ENCODE assay signal across 8 mouse cellular contexts in the genomic region with DNA sequence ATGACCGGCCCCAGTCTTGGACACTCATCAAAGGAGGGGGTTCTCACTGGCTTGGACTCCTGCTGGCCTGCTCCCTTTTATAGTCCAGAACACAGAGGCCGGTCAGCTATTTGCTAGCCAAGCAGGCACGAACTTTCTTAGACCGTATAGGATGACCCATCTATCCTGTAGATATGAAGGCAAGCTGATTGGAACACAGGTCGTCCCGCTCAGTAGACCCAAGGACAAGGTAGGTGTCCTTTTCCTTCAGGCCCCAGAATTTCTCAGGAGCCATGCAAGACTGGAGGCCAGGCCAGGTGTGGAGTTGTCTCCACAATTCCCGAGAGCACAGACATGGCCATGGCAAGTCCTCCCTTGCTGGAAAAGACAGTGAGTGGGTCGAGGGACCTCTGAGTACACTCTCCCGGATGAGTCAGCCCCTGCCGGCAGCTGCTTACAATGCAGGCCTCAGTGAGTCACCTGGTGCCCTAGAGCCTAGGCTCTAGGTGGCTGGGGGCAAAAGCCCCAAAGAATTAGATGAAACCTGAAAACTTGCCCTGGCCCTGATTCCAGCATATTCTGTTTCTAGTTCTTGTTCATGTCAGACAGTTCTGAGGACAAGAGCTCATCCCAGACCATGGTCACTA. TPM values are rescaled to one million over a fixed set of nuclear protein-coding genes. Genes with fewer than 3 reads are reported as not detected.
DNase-seq lines count a peak whose midpoint lies in the region; ATAC-seq lines count a peak whose summit lies in the region.

No protein-coding gene starts in this region.

- peaks cover 17% of the 10 kb centered on the region; the same call in 1 of the 2 replicates for H3K36me3 ChIP-seq in heart, embryonic 15.5 days
- H3K36me3 ChIP-seq in embryonic facial prominence, embryonic 13.5 days = peaks cover 41% of the 10 kb centered on the region
- peaks cover 34% of the 10 kb centered on the region for H3K36me3 ChIP-seq in midbrain, embryonic 12.5 days

- WGBS in heart, embryonic 15.5 days = 32% methylated on average over 10 of the region's 10 CpGs
- 30% methylated on average over 10 of the region's 10 CpGs for WGBS in embryonic facial prominence, embryonic 13.5 days
- 19% methylated on average over 10 of the region's 10 CpGs for WGBS in midbrain, embryonic 12.5 days

- no peak overlapping the region; the same call in 1 of the 2 replicates for H3K4me3 ChIP-seq in heart, embryonic 15.5 days
- 0 out of 2 replicates have a peak overlapping the region, but pooled peaks have one; percentile 83 for H3K4me3 ChIP-seq in embryonic facial prominence, embryonic 13.5 days
- 0 out of 2 replicates have a peak overlapping the region, but pooled peaks have one; percentile 77 for H3K4me3 ChIP-seq in midbrain, embryonic 12.5 days

- no peak overlapping the region; the same call in 1 of the 2 replicates for H3K27ac ChIP-seq in heart, embryonic 15.5 days
- no peak overlapping the region for H3K27ac ChIP-seq in embryonic facial prominence, embryonic 13.5 days
- no peak overlapping the region for H3K27ac ChIP-seq in midbrain, embryonic 12.5 days (replicated peaks)

- H3K4me1 ChIP-seq in heart, embryonic 15.5 days (replicated peaks) = peaks cover 37% of the 10 kb centered on the region
- H3K4me1 ChIP-seq in embryonic facial prominence, embryonic 13.5 days = peaks cover 48% of the 10 kb centered on the region
- peaks cover 35% of the 10 kb centered on the region for H3K4me1 ChIP-seq in midbrain, embryonic 12.5 days

- no peak for DNase-seq in heart, postnatal 36 days
- DNase-seq in NIH3T3 (ENCODE audit: low read depth) = peak; percentile 61
- DNase-seq in spleen, postnatal 14 days (ENCODE audit: low spot score in 2 of 2) = no peak
- DNase-seq in ovary, postnatal 10 days (ENCODE audit: low spot score) = no peak
- DNase-seq in frontal cortex, postnatal 14 days (ENCODE audit: low spot score in 2 of 2) = no peak

- H3K4me2 ChIP-seq in heart, embryonic 15.5 days = peak overlapping the region; percentile 98; the same call in 1 of the 2 replicates
- peak overlapping the region; percentile 83 for H3K4me2 ChIP-seq in embryonic facial prominence, embryonic 13.5 days
- H3K4me2 ChIP-seq in midbrain, embryonic 12.5 days (replicated peaks) = peak overlapping the region; percentile 91; the same call in 1 of the 2 replicates

- 0 out of 2 replicates have a peak, but pooled peaks cover 3% of the 10 kb centered on the region for H3K27me3 ChIP-seq in heart, embryonic 15.5 days
- H3K27me3 ChIP-seq in embryonic facial prominence, embryonic 13.5 days = no peaks in the 10 kb centered on the region; the same call in 1 of the 2 replicates
- peaks cover 29% of the 10 kb centered on the region for H3K27me3 ChIP-seq in midbrain, embryonic 12.5 days

- no peak for ATAC-seq in heart, embryonic 15.5 days (replicated peaks; ENCODE audit: insufficient number of reproducible peaks, insufficient read depth, low FRiP score, low read depth)
- no peak for ATAC-seq in embryonic facial prominence, embryonic 13.5 days (ENCODE audit: insufficient number of reproducible peaks, insufficient read depth, low FRiP score, low TSS enrichment, low read depth)
- ATAC-seq in midbrain, embryonic 12.5 days (ENCODE audit: low FRiP score, low read depth) = no peak

- intact Hi-C loops in heart, postnatal 36 days (cut with DNase I) = no loop called here

- no peak overlapping the region for H3K9ac ChIP-seq in heart, embryonic 15.5 days
- no peak overlapping the region for H3K9ac ChIP-seq in embryonic facial prominence, embryonic 13.5 days
- peak overlapping the region; percentile 86; the same call in 1 of the 2 replicates for H3K9ac ChIP-seq in midbrain, embryonic 12.5 days (replicated peaks)

- H3K9me3 ChIP-seq in heart, embryonic 15.5 days (replicated peaks) = no peaks in the 10 kb centered on the region
- no peaks in the 10 kb centered on the region for H3K9me3 ChIP-seq in embryonic facial prominence, embryonic 13.5 days
- no peaks in the 10 kb centered on the region for H3K9me3 ChIP-seq in midbrain, embryonic 12.5 days

RNA-seq across cellular contexts. Expression of a gene that starts 1.5 kb away (rescaled TPM):
- 4.7 and 6.5 TPM in 2 replicates for polyA plus RNA-seq in heart, embryonic 15.5 days (2015; fragmentation: Nextera tagmentation; extraction: Ambion mirVana)
- total RNA-seq in heart, postnatal 36 days (2021) = 10 to 100 TPM; 11.0 to 15.3 TPM
- polyA plus RNA-seq in embryonic facial prominence, embryonic 13.5 days (2015; fragmentation: Nextera tagmentation; extraction: Ambion mirVana) = 7.8 and 8.5 TPM in 2 replicates
- 6.7 and 8.9 TPM in 2 replicates for polyA plus RNA-seq in midbrain, embryonic 12.5 days (2016; fragmentation: Nextera tagmentation; extraction: Ambion mirVana)

RNA-seq across cellular contexts. Expression of a gene that starts 34.9 kb away (rescaled TPM):
- 29.5 and 31.4 TPM in 2 replicates for polyA plus RNA-seq in heart, embryonic 15.5 days (2015; fragmentation: Nextera tagmentation; extraction: Ambion mirVana)
- total RNA-seq in heart, postnatal 36 days (2021) = 10 to 100 TPM; 83.7 to 85.7 TPM
- polyA plus RNA-seq in embryonic facial prominence, embryonic 13.5 days (2015; fragmentation: Nextera tagmentation; extraction: Ambion mirVana) = 59.7 and 62.6 TPM in 2 replicates
- 68.2 and 68.6 TPM in 2 replicates for polyA plus RNA-seq in midbrain, embryonic 12.5 days (2016; fragmentation: Nextera tagmentation; extraction: Ambion mirVana)

RNA-seq across cellular contexts. Expression of a gene that starts 37.6 kb away (rescaled TPM):
- polyA plus RNA-seq in heart, embryonic 15.5 days (2015; fragmentation: Nextera tagmentation; extraction: Ambion mirVana) = 0.05 and 0.36 TPM in 2 replicates
- not detected for total RNA-seq in heart, postnatal 36 days (2021)
- polyA plus RNA-seq in embryonic facial prominence, embryonic 13.5 days (2015; fragmentation: Nextera tagmentation; extraction: Ambion mirVana) = 0.08 and 0.10 TPM in 2 replicates
- 0.23 and 0.24 TPM in 2 replicates for polyA plus RNA-seq in midbrain, embryonic 12.5 days (2016; fragmentation: Nextera tagmentation; extraction: Ambion mirVana)
